Mouse (Mus musculus) embryo, embryonic 9.5 days (tissue): ENCODE results near the gene Slc25a22.
"Not testable (repeated sequence)": the region's sequence is repeated elsewhere in the genome, so short reads cannot be mapped to it uniquely, and the experiment has no call there.

Source experiments
- DNase-seq: peaks from one replicate; pipeline ENCODE4 v3.0.0-alpha.2; 2017; ENCODE audit errors: extremely low spot score

Gene Slc25a22

DNA sequence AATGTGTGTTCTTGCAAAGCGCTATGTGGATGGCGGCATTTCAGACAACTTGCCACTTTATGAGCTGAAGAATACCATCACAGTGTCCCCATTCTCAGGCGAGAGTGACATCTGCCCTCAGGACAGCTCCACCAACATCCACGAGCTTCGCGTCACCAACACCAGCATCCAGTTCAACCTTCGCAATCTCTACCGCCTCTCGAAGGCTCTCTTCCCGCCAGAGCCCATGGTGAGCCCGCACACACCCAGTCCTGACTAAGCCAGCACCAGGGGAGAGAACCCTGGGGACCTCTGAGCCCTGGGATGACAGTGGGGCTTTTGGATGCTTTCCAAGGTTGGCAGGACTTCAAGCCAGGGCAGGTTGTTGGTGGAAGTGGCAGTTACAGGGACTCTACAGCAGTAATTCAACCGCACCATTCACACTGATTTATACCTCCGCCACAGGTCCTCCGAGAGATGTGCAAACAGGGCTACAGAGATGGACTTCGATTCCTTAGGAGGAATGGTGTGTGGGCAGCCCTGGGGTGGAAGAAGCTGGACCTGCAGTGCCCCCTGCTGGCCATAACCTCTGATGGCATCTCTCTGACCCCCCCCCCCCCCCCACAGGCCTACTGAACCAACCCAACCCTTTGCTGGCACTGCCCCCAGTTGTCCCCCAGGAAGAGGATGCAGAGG lies 20.4 kb upstream of the Slc25a22 start:
- no peak for DNase-seq

DNA sequence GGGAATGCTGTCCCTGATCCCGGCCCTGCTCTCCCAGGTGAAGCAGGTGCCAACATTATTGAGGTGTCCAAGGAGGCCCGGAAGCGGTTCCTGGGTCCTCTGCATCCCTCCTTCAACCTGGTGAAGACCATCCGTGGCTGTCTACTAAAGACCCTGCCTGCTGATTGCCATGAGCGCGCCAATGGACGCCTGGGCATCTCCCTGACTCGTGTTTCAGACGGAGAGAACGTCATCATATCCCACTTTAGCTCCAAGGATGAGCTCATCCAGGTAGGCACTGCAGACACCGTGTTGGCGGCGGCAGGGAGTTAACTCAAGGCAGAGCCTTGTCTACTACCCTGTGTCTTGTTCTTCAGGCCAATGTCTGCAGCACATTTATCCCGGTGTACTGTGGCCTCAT lies 19.5 kb upstream of the Slc25a22 start:
- no peak for DNase-seq

DNA sequence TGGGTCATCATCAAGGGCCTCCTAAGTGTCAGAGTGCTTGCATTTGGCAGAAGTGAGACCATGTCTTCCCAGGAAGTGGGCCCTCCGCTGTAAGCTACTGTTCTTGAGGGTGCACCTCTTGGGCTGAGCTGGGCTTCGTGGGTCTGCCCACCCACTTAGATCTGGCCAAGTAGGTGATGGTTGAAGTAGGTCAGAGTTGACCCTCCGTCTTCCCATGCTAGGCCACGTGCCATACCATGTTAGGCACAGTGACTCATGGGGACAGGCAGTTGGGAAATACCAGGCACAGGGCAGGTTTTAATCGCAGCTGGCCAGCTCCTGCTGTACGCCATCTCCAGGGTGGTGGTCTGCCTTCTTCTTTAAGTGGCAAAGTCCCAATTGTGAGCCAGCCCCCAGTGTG lies 19.0 kb upstream of the Slc25a22 start:
- DNase-seq = no peak

DNA sequence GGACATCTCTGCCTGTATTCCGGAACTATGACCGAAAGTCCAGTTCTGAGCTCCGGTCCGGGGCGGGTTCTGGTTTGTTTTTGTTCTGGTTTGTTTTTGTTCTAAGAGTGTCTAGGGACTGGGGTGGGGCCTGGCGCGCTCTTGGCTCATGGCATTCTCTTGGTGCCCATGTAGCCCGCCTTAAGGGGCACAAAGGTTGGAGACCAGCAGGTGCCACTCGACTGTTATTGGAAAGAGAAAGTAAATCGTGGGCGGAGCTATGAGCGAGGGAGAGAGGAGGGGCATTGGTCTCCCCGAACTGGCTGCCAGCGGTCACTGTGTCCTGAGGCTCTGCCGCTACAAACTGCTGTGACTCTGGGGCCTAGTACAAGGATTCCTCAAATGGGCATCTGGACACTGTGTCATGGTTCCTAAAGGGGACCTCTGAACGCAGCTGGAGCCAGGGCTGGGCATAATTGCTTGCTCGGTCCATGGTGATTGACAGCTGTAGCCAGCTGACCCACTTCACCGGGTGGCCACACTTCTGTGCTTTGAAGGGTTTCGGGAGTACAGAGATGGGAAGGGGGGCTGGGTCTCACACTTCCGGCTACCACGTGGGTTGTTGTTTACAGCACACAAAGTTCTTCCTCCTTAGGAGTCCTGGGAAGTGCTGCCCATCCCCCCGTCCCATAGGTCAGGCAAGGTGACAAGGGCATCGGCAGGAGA lies 18.1 kb upstream of the Slc25a22 start:
- DNase-seq = no peak

DNA sequence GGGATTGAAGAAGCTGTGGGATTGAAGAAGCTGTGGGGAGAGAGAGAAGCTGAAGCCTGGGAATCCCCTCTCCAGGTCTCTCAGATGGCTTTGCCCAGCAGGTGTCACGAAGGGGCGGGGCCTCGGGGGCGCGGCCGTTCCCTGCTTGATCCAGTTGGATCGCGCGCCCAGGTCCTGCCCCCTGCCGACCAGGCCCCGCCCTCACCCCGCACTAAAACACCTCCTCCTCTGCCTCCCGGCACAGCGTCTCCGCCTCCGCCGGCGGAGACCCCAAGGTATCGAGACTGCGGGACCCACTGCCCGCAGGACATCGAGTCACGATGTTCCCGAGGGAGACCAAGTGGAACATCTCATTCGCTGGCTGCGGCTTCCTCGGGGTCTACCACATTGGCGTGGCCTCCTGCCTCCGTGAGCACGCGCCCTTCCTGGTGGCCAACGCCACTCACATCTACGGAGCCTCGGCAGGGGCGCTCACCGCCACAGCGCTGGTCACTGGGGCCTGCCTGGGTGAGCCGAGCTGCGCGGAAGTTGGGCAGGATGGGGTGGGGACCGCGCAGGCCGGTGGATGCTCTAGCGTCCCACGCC lies 17.4 kb upstream of the Slc25a22 start, which contains the start of gene Pnpla2:
Pnpla2 (plus strand) TSS at position 232 of the 585 bp plus-strand sequence.
- peak; percentile 92 for DNase-seq

DNA sequence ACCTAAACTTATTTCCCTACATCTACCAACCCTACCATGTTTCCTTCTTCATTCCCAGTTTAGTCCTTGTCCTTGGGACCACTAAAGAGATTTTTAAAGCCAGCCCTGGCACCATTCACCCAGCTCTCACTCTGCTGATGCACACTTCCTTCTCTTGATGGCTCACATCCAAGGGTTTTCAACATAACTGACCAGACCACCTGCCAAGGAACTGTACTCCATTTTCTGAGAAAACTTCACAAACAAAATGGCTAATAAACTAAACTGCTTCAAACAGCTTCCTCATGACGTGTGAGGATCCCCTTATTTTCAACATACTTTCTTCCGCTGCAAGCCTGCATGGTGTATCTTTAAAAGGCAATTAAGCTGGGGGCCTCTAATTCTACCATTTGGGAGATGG lies 15.9 kb upstream of the Slc25a22 start:
- no peak for DNase-seq

DNA sequence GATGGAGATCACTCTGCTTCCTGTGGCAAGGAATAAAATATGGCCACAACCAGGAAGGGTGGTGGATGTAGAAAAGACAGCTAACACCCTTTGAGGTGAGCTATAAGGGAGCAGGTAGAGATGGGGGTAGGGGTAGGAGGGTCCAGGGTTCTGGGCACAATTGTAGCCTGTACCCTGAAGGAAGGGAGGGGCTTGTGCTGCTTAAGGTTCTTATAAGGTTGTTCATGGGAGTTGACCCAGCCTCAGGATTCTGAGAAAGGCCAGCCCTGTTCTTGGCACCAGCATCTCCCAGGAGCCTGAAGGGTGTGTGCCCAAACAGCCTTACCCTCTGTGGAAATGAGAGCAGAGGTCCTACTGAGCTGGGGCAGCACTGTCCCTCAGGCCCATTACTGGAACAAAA lies 14.2 kb upstream of the Slc25a22 start:
- DNase-seq = no peak

DNA sequence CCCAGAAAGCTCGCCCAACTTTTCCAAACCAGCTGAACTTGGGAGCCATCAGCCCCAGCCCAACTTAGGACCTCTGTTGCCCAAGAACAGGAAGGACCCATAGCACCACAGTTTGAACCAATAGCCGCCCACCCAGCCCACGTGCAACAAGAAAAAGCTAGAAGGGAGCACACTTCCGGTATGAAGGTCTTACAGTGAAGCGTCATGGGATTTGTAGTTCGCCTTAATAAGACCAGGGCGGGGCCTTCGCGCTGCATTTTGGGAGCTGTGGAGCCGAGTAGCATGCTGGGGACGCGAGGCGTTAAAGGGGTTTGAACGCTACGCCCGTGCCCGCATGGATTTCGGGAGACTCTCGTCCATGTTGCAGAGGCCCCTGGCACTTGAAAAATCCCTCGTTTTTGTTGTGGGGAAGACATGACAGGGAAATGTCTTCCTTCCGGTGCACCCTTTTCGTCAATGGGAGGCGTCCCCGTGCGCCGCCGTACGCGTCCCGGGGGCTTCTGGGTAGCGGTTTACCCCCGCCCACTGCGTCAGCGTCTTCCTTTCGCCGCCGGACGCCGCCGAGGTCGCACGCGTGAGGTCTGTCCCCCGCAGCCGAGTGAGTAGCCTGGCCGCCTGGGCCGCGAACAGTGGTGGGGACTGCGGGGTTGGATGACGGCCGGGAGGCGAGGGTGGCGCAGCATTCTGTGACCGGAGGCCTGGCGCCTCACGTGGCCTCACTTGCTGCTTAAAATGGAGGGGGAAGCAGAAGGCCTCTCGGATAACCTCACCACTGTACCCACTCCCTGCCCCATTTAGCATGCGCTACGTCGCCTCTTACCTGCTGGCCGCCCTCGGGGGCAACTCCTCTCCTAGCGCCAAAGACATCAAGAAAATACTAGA lies 9.7 kb upstream of the Slc25a22 start, which contains the start of gene Rplp2:
Rplp2 (plus strand) TSS at position 261 of the 882 bp plus-strand sequence.
- DNase-seq = peak; percentile 97

DNA sequence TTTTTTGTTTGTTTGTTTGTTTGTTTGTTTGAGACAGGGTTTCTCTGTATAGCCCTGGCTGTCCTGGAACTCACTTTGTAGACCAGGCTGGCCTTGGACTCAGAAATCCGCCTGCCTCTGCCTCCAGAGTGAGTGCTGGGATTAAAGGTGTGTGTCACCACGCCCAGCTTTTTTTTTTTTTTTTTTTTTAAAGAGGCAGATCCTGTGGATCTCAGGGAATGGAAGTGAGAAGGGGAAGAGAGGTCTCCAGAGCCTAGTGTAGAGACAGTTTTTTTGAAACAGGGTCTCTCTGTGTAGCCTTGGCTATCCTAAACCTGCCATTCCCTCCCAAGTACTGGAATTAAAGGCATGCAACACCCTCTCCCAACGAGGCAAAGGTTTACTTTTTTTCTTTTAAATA lies 8.7 kb upstream of the Slc25a22 start:
- not testable (repeated sequence) for DNase-seq

DNA sequence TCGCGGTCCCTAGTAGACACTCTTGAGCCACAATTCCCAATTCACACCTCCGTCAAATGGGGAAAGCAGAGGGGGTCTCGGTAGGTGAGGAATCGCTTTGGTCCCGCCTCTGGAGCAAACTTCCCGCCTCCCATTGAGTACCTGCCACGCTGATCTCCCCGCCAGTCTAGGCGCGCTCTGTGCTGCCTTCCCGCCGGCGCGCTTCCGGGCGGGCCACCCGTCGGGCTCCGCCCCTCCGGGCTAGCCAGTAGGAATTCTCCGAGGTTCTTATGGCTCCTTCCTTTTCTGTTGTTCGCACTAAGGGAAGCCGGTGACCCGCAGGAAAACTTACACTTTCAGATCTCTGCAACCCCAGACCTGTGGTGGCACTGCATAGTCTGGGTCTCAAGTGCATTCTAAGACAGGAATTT lies 6.1 kb upstream of the Slc25a22 start, which contains the start of gene Pidd1:
Pidd1 (minus strand) TSS at position 198 of the 410 bp plus-strand sequence.
- peak; percentile 81 for DNase-seq

DNA sequence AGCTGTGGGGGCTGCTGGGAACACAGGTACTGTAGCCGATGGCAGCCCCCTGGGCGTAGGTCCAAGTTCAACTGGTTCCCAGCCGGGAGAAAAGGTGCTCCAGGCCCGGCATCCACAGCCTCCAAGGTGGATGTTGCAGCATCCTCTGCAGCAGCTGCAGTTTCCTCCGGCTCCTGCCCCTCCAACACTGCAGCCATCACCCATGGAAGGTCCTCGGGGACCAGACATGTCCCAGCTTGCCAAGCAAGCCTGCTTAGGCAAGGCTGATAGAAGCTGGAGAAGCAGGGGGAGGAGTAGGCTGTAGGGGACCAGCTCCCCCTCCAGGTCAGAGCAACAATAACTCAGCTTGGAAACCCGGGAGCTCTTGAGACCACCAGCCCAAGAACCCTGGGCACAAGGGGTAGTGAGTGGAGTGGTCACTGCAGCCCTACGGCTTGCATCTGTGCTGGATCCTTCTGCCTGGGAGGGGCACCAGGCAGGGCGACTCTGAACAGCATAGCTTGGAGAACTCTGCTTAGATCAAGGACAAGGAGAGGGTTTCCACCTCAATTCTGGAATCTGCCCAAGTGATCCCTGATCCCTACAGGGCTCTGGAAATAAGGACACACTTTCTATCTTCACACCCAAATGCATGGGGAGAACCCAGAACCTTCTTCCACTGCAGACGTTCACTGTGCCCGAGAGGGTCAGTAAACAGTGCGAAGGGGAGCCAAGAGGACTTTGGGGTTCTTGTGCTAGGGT lies 5.6 kb upstream of the Slc25a22 start:
- peak; percentile 73 for DNase-seq

DNA sequence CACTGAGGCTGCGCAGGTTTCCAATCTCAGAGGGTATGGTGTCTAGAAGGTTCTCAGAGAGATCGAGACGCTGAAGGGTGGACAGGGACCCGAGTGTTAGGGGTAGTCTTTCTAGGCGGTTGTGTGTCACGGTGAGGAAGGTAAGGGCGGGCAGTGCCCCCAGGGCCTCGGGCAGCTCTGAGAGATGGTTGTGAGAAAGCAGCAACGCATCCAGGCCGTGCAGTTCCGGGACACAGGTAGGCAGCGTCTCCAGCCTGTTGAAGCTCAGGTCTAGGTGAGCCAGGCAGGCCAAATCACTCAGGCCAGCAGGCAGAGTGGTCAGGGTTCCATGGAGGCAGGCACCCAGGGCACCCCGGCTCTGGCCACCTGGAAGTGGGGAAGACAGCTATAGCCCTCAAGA lies 4.5 kb upstream of the Slc25a22 start:
- DNase-seq = no peak

DNA sequence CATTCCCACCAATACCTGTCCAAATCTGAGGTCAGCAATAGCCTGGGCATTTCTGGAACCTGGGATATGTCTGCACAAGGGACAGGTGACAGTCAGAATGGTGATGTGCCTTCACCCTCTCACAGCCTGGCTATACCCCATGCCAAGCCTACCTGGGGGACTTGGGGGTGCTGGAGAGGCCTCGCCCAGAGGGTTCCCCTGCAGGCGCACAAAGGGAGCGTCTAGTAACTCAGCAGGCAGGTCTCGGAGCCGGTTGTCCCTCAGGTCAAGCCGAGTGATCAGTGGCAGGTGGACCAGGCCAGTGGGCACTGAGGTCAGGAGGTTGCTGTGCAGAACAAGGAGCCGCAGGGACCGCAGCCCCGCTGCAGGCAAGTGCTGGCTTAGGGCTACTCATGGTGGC lies 3.8 kb upstream of the Slc25a22 start:
- no peak for DNase-seq

DNA sequence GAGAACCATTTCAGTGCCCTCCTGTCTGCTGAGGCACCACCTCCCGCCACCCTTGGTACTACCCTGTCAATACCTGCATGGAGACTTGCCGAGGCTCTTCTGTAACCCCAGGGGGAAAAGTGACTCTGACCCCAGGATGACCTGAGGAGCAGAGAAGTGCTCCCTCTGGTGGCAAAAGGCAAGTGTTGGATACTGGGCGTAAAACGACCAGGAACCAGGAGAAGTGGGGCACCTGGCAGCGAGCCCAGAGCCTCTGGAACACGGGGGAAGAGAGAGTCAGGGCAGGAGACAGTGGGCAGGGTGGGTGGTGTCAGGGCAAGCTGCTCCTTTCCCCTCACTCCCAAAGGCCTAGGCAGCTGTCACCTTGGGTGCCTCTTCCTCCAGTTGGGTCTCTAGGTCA lies 2.9 kb upstream of the Slc25a22 start:
- peak; percentile 48 for DNase-seq

DNA sequence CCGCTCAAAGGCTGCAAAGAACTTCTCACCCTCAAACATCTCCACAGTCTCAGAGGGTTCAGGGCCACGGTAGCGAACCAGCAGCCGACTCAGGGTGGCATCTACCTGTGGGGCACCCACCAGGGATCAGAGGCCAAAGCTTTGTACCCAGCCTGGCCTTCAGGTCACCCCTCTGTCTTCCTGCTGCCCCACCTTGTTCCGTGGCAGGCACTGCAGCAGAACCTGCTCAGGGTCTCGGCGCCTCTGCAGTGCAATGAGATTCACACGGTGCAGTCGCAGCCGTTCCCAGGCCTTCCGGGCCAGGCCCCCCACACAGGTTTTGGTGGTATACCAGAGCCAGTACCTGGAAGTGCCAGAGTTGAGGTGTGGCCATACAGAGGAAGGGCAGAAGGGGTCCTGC lies 2.1 kb upstream of the Slc25a22 start:
- DNase-seq = no peak

DNA sequence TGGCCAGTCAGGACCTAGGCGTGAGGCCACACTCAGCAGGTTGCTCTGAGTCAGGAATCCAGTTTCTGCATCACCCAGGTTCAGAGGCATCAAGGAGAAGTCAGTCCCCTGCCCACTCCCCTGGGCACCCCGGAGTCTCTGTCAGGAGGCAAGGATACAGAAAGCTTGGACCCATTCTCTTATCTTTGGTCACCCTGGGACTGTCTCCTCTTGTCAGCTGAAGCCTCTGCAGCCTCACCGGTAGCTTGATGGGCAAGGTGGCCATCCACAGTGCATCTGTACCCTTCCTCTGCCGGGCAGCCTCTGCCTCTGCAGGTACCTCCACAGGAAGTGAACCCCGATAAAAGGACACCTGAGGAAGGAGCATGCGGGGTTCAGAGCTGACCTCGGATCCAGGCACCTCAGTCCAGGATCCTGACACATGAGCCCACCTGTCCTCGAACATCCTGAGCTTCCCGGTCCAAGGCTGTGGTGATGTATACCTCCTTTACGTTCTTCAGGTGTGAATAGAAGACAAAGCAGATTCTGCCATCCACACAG lies 1.5 kb upstream of the Slc25a22 start:
- DNase-seq = no peak

DNA sequence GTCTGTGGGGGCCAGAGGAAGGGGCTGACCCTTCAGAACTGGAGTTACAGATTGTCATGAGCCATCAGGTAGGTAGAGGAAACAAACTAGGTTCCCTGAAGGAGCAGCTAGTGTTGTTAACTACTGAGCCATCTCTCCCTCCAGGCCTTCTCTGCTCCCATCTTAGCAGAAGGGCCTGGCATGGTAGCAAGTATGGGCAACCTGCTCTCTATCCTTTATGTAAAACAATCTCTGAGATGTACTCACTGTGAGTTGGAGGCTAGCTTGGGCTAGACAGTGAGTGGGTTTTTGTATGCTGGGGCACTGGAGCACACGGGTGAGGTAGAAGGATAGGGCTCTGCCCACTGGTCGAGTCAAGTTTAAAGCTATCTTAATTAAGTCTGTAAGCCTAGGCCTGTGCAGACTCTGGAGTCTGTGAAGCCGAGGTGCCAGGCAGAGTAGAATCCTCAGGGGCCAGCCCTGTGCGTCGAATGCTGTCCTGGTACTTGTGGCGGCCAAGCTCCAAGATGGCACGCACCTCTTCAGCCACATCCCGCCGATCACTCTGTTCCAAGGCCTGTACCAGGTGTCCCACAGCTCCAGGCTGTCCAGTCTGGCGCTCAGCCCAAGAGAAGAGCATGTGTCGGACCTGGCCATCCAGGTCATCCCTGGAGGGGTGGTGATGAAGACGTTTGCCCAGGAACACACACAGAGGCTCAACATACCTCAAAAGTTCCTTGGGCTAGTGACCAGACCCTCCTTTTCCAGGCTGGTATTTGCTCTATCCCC lies 693 bp upstream of the Slc25a22 start:
- no peak for DNase-seq

DNA sequence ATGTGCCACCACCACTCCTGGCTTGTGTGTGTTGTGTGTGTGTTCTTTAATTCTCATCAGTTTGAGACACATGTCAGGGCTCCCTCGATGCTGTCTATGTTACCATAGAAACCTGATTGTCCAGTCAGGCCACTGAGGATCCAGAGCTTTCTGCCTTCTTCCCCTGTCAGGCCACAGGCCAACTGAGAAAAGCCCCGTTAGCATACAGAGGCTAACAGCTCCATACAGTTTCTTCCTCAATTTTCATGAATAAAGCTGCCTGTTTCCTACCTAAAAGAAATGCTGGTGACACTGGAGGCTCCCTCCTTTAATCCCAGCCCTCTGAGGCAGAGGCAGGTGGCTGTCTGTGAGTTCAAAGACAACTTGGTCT lies 1.2 kb downstream of the Slc25a22 start:
- no peak for DNase-seq

DNA sequence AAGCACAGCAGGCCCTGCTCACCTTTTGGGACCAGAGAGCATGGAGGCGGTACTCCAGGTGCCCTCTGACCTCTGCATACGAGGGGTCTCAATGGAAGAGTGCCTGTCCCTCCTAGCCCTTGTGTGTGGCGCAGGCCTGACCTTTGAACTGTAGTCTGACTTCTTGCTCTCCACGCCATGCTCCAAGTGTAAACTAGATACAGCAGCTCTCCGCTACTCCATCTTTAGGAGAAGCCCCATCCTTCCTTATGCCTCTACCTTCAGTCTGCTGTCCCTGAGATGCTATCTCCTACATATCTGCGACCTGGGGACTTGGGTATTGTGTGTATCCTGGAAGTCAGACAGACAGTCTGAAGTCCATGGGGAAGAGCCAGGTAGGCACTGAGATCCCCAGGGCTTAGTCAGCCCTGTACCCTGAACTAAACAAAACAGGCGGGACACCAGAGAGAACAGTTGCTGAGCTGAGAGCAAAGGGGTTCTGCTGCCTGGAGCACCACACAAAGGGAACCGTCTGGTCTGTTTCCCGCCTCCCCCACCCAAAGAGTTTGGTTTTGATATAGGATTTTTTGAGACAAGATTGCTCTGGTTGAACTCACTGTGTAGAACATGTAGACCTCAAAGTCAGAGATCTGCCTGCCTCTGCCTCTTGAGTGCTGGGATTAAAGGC lies 1.7 kb downstream of the Slc25a22 start:
- no peak for DNase-seq
